Mouse (Mus musculus): ENCODE measurements around the gene Ms4a1.
"Not testable (repeated sequence)": the region's sequence is repeated elsewhere in the genome, so short reads cannot be mapped to it uniquely, and the experiment has no call there.

DNA sequence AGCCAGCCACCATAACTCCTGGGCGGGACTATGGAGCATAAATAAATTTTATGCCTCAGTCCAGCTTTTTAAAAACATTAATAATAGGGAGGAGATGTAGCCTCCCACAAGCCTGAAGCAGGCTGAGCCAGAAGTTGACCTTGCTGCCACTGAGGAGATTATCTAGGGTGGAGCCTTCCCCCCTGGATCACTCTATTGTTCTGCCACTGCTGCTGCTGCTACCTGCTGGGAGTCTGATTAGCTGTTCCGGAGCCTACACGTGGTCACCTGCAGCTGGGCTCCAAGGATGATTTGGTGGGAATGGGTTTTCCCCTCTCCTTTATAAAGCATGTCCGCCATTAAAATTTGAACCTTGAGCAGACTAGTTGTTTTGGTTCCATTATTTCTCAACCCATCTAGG, 33.5 kb upstream of the Ms4a1 start:
- not testable (repeated sequence) for TF ChIP-seq CTCF (IDR thresholded peaks at IDR 0.05; ENCODE audit: borderline replicate concordance, extremely low read depth, insufficient read depth, insufficient read length); POLR2A (IDR thresholded peaks at IDR 0.05; ENCODE audit: borderline replicate concordance, extremely low read depth, insufficient read depth, insufficient read length, poor library complexity, severe bottlenecking)
